7 mouse cellular contexts compared by ENCODE assay signal in the genomic region with DNA sequence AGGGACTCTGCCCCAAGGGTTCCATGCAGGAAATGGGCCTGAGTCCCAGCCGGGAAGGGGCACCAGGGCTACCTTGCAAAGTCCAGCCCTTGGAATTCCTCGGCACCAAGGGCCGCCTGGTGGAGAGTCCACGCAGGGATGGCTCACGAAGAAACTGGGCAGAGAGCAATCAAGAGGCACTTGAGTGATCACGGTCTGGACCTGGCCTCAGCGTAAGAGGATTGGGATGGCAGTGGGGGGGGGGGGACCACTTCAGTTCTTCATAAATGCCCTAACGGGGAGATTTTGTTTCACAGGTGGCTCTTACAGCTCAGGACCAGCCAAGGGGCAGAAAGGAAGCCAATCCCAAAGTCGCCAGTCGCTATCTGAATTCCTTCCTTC. TPM values are rescaled to one million over a fixed set of nuclear protein-coding genes. Genes with fewer than 3 reads are reported as not detected.
DNase-seq lines count a peak whose midpoint lies in the region; ATAC-seq and TF ChIP-seq lines count a peak whose summit lies in the region.

No protein-coding gene starts in this region.

- no peaks in the 10 kb centered on the region for H3K9me3 ChIP-seq in embryonic facial prominence, embryonic 12.5 days

- no peaks in the 10 kb centered on the region for H3K4me1 ChIP-seq in brown adipose tissue, adult 24 weeks (ENCODE audit: control insufficient read depth, insufficient read depth, insufficient read length, low read length)
- H3K4me1 ChIP-seq in embryonic facial prominence, embryonic 12.5 days = peaks cover 43% of the 10 kb centered on the region
- peaks cover 41% of the 10 kb centered on the region for H3K4me1 ChIP-seq in kidney, adult 2 months (ENCODE audit: control insufficient read depth, insufficient read depth, low read length)

- peak overlapping the region; percentile 10; the same call in 1 of the 2 replicates for H3K9ac ChIP-seq in embryonic facial prominence, embryonic 12.5 days

- no peak for ATAC-seq in embryonic facial prominence, embryonic 12.5 days (ENCODE audit: insufficient number of reproducible peaks, insufficient read depth, low FRiP score, low TSS enrichment)
- no peak for ATAC-seq in CD4-positive, CD25-positive, alpha-beta regulatory T cell, adult 4 months

- TF ChIP-seq POLR2A in kidney, adult 2 months (IDR thresholded peaks at IDR 0.05; ENCODE audit: low read depth, low read length) = no peak

- H3K27ac ChIP-seq in brown adipose tissue, adult 24 weeks (replicated peaks; ENCODE audit: low read depth, low read length) = peak overlapping the region; percentile 51; the same call in 1 of the 2 replicates
- H3K27ac ChIP-seq in embryonic facial prominence, embryonic 12.5 days = peak overlapping the region; percentile 92
- H3K27ac ChIP-seq in kidney, adult 2 months (ENCODE audit: insufficient read depth, low read depth, low read length) = peak overlapping the region; percentile 30

- peaks cover 6% of the 10 kb centered on the region; the same call in 1 of the 2 replicates for H3K36me3 ChIP-seq in embryonic facial prominence, embryonic 12.5 days
- no peaks in the 10 kb centered on the region for H3K36me3 ChIP-seq in kidney, adult 2 months (ENCODE audit: control insufficient read depth, insufficient read depth, low read length)

- H3K4me3 ChIP-seq in brown adipose tissue, adult 24 weeks (ENCODE audit: insufficient read depth, low read depth, low read length) = no peak overlapping the region
- H3K4me3 ChIP-seq in embryonic facial prominence, embryonic 12.5 days = no peak overlapping the region
- H3K4me3 ChIP-seq in kidney, adult 2 months (ENCODE audit: insufficient read depth, low read depth, low read length) = no peak overlapping the region

- DNase-seq in kidney, adult 2 months = peak; percentile 86
- DNase-seq in mesoderm, embryonic 11.5 days (ENCODE audit: low read depth, low spot score) = peak; percentile 44
- DNase-seq in frontal cortex, adult 2 months (ENCODE audit: extremely low spot score in 1 of 2, low spot score in 1 of 2) = no peak
- DNase-seq in layer of hippocampus, postnatal 36 days = no peak

- 4% methylated on average over 10 of the region's 10 CpGs for WGBS in embryonic facial prominence, embryonic 12.5 days
- 39% methylated on average over 10 of the region's 10 CpGs for WGBS in kidney, adult 2 months

- TF ChIP-seq CTCF in kidney, adult 2 months (conservative IDR thresholded peaks at IDR 0.05; ENCODE audit: insufficient read depth, insufficient read length, low read depth, low read length) = no peak; the same call in 1 of the 2 replicates

- H3K4me2 ChIP-seq in embryonic facial prominence, embryonic 12.5 days (replicated peaks) = peak overlapping the region; percentile 42

- H3K27me3 ChIP-seq in embryonic facial prominence, embryonic 12.5 days = no peaks in the 10 kb centered on the region
- H3K27me3 ChIP-seq in kidney, adult 2 months (replicated peaks; ENCODE audit: control insufficient read depth, insufficient read depth, low read length) = no peaks in the 10 kb centered on the region

RNA-seq across cellular contexts. Expression of a gene that starts 41.7 kb away (rescaled TPM):
- 2.2 and 3.3 TPM in 2 replicates for polyA plus RNA-seq in brown adipose tissue, adult 24 weeks (2012; ENCODE audit: insufficient read depth, insufficient read length, missing spikeins)
- polyA plus RNA-seq in embryonic facial prominence, embryonic 12.5 days (2016; fragmentation: Nextera tagmentation; extraction: Ambion mirVana) = 17.4 and 19.7 TPM in 2 replicates
- 42.0 and 56.2 TPM in 2 replicates for polyA plus RNA-seq in kidney, adult 2 months (2012; rRNA removed)
- 28.9 and 29.2 TPM in 2 replicates for polyA plus RNA-seq in frontal cortex, adult 2 months (2012; rRNA removed)
- 10 to 100 TPM; 41.7 to 43.9 TPM for total RNA-seq in layer of hippocampus, postnatal 36 days (2021)
- under 1 TPM in 1 of 2 experiments, not detected in 1; 0.16 TPM for polyA plus RNA-seq in CD4-positive, CD25-positive, alpha-beta regulatory T cell, adult 4 months (2017; shearing (Covaris generic))

Comparison
In these comparisons a context has a peak if more than half of its experiments do, and no peak if none do; other contexts are left out.
1. H3K27ac ChIP-seq: peak in every context shown above with its lines; median percentile 92 in embryonic facial prominence, embryonic 12.5 days; 51 in brown adipose tissue, adult 24 weeks; 30 in kidney, adult 2 months.
2. DNase-seq: peak in kidney, adult 2 months (single experiment) and mesoderm, embryonic 11.5 days (single experiment); none in frontal cortex, adult 2 months (0 of 2) and layer of hippocampus, postnatal 36 days (0 of 2).